Mouse (Mus musculus) spleen, adult 18-20 months (tissue): Measurements from ENCODE around the gene Ankrd13a.

ENCODE experiments used
- DNase-seq, 2 experiments: peaks; one replicate each; pipeline ENCODE4 v3.0.0; 2022; ENCODE audit warnings: mixed read lengths in 2 of 2

The Ankrd13a gene

DNA sequence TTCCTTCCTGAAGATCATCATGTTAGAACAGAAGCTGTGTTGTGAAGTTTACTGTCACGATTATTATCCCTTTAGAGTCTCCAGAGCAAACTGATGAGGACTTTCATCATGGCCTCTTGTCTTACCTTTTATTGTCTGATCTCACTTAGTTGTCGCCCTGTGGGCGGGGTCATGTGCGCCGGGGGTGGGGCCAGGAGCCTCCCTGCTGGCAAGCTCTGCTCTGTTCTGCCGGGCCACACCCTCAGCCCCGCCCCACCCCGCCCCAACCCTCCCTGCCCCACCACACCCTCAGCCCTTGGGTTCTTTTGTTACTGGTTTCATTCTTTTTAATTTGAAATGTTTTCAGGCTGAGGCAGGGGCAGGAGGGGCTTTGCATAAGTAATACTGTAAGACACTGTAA, 26.6 kb downstream of the Ankrd13a start:
- no peak for DNase-seq

- DNase-seq: no peak
Measured at GRCm38 (mm10) chr5:114801841-114802240, 27.4 kb downstream of the Ankrd13a start.

DNA sequence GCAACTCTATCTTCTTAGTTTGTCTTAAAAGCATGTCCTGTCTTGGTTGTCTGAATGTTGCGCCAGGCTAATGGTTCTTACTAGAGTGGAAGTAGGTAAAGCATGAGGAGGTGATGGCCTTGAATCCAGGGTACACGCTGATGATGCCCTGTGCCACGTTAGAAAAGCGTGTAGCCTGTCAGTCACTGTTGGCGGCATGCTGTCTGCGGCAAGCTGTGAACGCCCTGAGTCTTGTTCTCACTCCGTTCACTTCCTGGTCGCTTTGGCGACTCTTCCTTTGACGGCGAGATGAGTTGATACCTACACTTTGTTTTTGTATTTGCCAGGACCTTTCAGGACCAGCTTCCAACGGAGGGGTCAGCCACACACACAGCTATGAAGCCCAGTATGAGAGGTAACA, 28.8 kb downstream of the Ankrd13a start:
- DNase-seq: no peak

DNA sequence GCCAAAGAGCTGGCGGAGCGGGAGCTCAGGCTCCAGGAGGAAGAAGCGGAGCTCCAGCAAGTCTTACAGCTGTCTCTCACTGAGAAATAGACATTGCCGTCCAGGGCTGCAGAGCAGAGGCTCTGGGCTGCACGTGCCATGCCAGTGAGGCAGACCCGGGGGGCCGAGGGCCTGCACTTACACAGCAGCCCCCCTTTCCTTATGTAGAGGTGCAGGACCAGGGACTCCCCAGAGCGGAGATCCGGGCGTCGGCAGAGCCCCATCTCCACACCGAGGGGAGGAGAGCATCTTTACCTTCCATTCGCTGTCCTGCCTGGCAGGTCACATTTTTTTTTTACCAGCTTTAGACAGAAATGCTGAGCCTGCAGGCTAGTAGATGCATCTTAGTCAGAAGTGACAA, 29.9 kb downstream of the Ankrd13a start:
- DNase-seq: no peak

DNA sequence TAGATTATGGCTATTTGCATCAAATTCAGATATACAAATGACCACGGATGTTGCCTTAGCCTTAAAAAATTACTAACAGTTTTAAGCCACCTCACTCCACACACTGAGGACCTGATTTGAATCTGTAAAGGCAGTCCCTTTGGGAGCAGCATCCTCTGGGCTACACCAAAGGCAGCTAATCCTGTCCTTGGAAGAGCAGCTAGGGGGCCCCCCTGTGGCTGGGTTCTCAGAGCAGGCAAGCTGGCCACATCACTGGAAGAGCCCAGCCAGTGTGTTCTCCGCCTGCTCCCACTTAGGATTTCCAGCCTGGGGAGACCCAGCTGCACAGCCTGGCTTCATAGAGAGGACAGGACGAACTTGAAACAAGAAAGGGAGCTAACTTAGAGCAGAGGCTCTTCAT, 30.5 kb downstream of the Ankrd13a start:
- DNase-seq: peak in 1 of 2 experiments; percentile 42

GRCm38 (mm10) chr5:114805436-114806350, 31.2 kb downstream of the Ankrd13a start:
- DNase-seq: peak in 1 of 2 experiments; percentile 44

- DNase-seq: no peak
Measured at GRCm38 (mm10) chr5:114806636-114807035, 32.2 kb downstream of the Ankrd13a start.

DNA sequence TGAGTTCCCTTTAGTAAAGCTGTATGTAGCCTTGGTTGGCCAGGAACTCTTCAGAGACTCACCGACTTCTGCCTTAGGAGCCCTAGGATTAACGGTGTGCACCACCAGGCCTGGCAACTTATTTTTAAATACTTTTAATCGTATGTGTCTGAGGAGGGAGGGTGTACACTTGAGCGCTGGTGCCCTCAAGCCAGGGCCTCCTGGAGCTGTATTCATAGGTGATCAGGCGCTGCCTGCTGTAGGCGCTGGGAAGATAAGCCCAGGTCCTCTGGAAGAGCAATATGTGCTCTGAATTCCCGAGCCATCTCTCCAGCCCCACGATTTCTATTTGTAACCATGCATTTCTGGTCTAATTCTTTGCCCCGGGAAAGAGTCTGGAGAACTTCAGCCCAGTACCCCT, 32.6 kb downstream of the Ankrd13a start:
- DNase-seq: no peak

- DNase-seq: no peak
Measured at GRCm38 (mm10) chr5:114807468-114807867, 33.0 kb downstream of the Ankrd13a start.

- DNase-seq: no peak
Measured at GRCm38 (mm10) chr5:114807893-114808292, 33.4 kb downstream of the Ankrd13a start.

DNA sequence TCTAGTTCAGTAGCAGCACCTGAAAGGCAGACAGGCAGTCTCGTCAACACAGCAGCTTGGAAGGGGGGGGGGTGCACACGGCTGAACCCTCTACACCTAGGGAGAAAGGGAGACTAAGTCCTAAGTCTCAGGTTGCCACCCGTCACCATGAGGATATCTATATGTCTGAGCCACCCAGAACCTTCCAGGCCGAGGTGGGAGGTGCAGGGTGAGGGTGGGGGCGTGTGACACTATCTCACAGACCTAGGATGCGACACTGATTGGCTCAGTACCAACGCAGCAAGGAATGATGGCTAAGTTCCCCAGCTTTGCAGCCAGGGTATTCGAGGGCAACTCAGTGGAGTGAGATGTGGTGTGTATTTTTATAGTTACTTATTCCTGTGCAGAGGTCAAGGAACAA, 33.9 kb downstream of the Ankrd13a start:
- DNase-seq: no peak

DNA sequence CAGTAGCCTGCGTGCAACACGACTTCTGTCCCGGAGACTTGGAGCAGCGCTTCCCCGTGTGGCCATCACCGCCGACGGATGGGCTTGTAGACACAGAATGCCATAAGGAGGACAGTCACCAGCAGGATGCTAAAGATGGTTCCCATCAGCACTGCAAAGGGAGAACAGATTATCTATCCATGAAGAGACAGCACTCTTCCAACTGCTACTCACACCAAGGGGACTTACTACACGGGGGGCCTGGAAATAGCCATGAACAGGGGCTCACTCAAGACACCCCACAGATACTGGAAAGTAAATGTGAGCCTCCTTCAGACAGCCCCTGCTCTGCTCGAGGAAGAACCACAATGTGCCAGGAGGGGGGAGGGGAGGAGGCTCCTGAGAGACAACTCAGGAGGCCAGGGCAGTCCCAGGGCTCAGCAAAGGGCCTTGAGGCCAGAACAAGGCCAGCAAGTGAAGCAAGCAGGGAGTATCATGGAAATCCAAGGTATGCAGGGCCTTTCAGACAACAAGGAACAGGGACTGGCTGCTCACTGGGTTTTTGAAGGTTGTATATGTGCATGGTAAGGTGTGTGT, 34.8 kb downstream of the Ankrd13a start:
- no peak for DNase-seq

GRCm38 (mm10) chr5:114809826-114810225, 35.3 kb downstream of the Ankrd13a start:
- DNase-seq: no peak

DNA sequence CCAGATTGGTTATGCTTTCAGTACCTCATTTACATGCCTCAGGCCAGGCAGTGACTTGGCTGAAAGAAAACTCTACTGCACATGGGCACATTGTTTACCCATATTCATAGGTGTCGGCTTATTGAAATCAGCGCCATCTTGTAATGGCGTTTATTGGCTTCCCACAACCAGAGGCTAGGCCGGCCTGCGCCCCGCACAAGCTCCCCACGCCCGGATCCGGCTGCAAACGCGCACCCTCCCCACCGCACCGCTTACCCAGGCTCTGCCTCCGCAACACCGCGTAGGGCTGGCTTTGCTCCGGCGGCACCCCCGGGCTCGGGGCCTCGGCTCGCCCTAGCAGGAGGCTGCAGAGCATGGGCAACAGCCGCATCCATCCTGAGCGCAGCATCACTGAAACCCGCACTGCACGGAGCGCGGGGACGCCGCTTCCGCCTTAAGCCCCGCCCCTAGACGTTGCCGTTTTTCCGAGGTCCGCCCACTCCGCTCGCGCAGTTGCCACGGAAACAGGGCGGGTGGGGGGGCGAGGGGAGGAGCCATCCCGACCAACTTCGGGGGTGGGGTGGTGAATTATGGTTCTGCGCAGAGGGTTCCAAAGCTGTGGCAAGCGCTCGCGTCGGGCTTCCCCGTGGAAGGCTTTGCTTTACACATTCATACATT, 39.2 kb downstream of the Ankrd13a start:
- peak; percentile 75 to 78 for DNase-seq

GRCm38 (mm10) chr5:114816599-114816998, 42.1 kb downstream of the Ankrd13a start:
- DNase-seq: no peak

DNA sequence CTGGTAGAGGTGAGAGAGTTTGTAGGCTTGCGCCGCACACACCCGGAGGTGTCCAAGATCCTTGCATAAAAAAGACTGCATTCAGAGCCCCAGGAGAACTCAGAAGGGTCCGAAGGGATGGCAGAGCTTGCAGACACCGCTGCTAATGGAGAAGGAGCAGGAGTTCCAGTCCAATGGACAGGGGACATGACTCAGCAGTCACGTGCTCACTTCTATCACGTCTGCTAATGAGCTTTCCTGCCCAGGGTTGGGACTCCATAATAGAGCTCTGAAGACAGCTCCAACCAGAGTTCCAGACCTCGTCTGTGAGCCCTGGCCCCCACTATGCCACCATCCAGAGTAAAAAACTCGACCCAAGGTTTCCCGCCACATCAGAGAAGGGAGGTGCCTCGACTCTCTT, 43.6 kb downstream of the Ankrd13a start:
- no peak for DNase-seq

GRCm38 (mm10) chr5:114822796-114823688, 48.6 kb downstream of the Ankrd13a start, which contains the start of gene 1500011B03Rik:
TSS of gene 1500011B03Rik (minus strand) at chr5:114823468.
- peak; percentile 40 to 64 for DNase-seq

DNA sequence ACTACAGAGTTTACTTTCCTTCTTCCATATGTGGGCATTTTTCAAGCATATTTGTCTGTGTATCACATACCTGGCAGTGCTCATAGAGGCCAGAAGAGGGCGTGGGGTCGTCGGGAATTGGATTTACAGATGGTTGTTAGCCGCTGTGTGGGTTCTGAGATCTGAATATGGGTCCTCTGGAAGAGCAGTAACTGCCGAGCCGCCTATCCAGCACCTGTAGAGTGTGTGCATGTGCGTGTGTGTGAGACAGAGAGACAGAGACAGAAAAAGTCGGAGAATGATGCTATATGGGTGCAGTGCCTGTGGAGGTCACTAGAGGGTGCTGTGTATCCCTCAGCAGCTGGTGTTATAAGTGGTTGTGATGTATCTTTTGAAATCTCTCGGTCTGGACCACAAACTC, 49.7 kb downstream of the Ankrd13a start:
- peak in 1 of 2 experiments; percentile 40 for DNase-seq

DNA sequence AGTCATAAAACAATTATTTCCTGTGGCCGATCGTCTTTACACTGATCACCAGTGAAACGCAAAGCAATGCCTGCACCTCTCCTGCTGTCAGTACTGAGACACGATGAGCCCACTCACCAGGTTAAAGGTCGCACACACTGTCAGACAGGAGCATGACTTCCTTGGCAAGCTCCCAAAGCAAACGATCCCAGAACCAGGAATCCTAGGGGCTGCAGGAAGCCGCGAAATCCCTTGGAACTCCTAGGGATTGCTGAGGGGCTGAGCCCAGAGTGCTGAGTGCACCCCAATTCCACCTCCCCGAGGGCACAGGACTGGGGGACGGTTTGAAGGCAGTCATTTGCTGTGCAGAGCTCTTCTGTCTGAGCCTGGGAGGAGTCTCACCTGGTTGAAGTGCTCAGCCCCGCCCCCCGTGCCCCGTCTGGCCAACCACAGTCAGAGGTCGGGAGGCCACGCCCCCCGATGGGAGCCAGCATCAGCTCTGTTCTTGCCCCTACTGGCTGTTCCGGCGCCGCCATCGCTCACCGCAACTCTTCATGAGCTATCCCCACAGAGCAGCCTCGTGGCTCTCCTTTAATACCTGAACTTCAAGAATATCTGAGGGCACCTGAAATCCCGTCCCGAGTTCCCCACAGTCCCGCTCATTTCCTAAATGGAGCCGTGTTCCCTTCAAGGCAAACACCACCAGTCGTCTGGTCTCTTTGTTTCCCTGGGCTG, 51.7 kb downstream of the Ankrd13a start:
- peak; percentile 75 to 80 for DNase-seq

- no peak for DNase-seq
Measured at GRCm38 (mm10) chr5:114827427-114827826, 53.0 kb downstream of the Ankrd13a start.

DNA sequence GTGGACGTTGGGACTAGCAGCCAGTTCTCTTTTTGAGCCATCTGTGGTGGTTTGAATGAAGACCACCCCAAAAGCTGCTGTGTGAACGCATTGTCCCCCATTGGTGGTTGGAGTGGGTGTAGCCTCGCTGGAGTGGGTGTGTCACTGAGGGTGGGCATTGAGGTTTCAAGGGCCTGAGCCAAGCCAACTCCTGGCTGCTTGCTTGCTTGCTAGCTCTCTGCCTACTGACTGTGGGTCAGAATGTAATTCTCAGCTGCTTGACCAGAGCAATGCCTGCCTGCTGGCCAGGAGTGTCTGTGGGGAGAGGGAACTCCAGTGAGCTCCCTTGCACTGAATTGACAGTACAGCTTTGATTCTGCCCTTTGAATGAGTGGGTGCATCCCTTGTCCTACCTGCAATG, 55.3 kb downstream of the Ankrd13a start:
- no peak for DNase-seq

GRCm38 (mm10) chr5:114836886-114837285, 62.4 kb downstream of the Ankrd13a start:
- DNase-seq: no peak
